Mouse (Mus musculus) embryo, embryonic 10.5 days (tissue): Measurements from ENCODE around the gene Hapln1.

ENCODE experiments used
- DNase-seq: peaks from one replicate; pipeline ENCODE4 v3.0.0-alpha.2; 2015; ENCODE audit warnings: low spot score

The Hapln1 gene

GRCm38 (mm10) chr13:89539205-89539886 is at the start of gene Hapln1:
Gene Hapln1 (plus strand): TSS chr13:89539796.
- peak; percentile 86 for DNase-seq

GRCm38 (mm10) chr13:89493169-89493568 is 46.4 kb upstream of the Hapln1 start:
- peak; percentile 46 for DNase-seq

GRCm38 (mm10) chr13:89493678-89494077 is 45.9 kb upstream of the Hapln1 start:
- no peak for DNase-seq

GRCm38 (mm10) chr13:89496569-89496968 is 43.0 kb upstream of the Hapln1 start:
- no peak for DNase-seq

GRCm38 (mm10) chr13:89499419-89499818 is 40.2 kb upstream of the Hapln1 start:
- DNase-seq = no peak

- peak; percentile 21 for DNase-seq
Observed at GRCm38 (mm10) chr13:89521507-89521908, 18.1 kb upstream of the Hapln1 start.

GRCm38 (mm10) chr13:89528716-89529115 is 10.9 kb upstream of the Hapln1 start:
- DNase-seq = peak; percentile 21

- DNase-seq = no peak
Observed at GRCm38 (mm10) chr13:89530386-89530785, 9.2 kb upstream of the Hapln1 start.

- peak; percentile 52 for DNase-seq
Observed at GRCm38 (mm10) chr13:89539887-89540264, 280 bp downstream of the Hapln1 start.

GRCm38 (mm10) chr13:89540301-89540982 is 846 bp downstream of the Hapln1 start:
- DNase-seq = peak; percentile 69

GRCm38 (mm10) chr13:89543003-89543402 is 3.4 kb downstream of the Hapln1 start:
- peak; percentile 87 for DNase-seq

GRCm38 (mm10) chr13:89548203-89548740 is 8.7 kb downstream of the Hapln1 start:
- DNase-seq = peak; percentile 65

- DNase-seq = no peak
Observed at GRCm38 (mm10) chr13:89549507-89549906, 9.9 kb downstream of the Hapln1 start.

GRCm38 (mm10) chr13:89551502-89551901 is 11.9 kb downstream of the Hapln1 start:
- peak; percentile 53 for DNase-seq

GRCm38 (mm10) chr13:89564518-89564917 is 24.9 kb downstream of the Hapln1 start:
- no peak for DNase-seq

GRCm38 (mm10) chr13:89566300-89566699 is 26.7 kb downstream of the Hapln1 start:
- no peak for DNase-seq

- no peak for DNase-seq
Observed at GRCm38 (mm10) chr13:89579115-89579514, 39.5 kb downstream of the Hapln1 start.

GRCm38 (mm10) chr13:89583138-89583746 is 43.6 kb downstream of the Hapln1 start:
- DNase-seq = no peak

GRCm38 (mm10) chr13:89583747-89584738 is 44.4 kb downstream of the Hapln1 start:
- no peak for DNase-seq

GRCm38 (mm10) chr13:89585144-89585543 is 45.5 kb downstream of the Hapln1 start:
- no peak for DNase-seq

- DNase-seq = peak; percentile 20
Observed at GRCm38 (mm10) chr13:89595105-89595504, 55.5 kb downstream of the Hapln1 start.

GRCm38 (mm10) chr13:89597354-89597753 is 57.8 kb downstream of the Hapln1 start:
- no peak for DNase-seq
